Mouse (Mus musculus) olfactory bulb, adult 2 months (tissue): ENCODE data around the gene Bbof1.

Source experiments
- CTCF ChIP-seq: fragments of 200-500 bp; IDR thresholded peaks from 2 replicates; pipeline ENCODE4 v1.5.1; 2012; ENCODE audit warnings: low read depth, mild to moderate bottlenecking, low read length, moderate library complexity; ENCODE audit not compliant: insufficient read depth
- POLR2A ChIP-seq: fragments of 200-500 bp; IDR thresholded peaks from 2 replicates; pipeline ENCODE4 v1.6.1; 2012; ENCODE audit warnings: mild to moderate bottlenecking, low read depth, low read length, moderate library complexity; ENCODE audit not compliant: insufficient read depth

DNA sequence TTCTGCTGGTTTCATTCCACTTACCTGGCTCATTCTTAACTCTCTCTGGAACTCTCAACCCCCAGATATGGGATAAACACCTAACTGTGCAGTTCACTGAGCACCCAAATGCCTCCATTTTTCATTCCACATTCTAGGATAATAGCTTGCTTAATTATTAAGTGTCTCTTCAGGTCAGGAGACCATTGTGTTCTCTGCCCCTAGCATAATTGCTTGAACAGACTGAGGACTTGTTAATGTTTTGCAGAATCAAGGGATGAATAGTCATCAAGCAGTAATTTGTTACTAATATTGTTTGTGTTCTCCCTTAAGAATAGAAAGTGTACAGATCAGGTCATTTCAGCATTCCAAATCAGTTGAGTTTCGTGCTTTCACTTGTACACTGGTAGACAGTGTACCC, 38.5 kb downstream of the Bbof1 start:
- TF ChIP-seq CTCF (no peak), POLR2A (no peak)
